Mouse (Mus musculus) neural tube, embryonic 14.5 days (tissue): ENCODE measurements around the gene Fastkd5. TPM values are rescaled to one million over a fixed set of nuclear protein-coding genes. Genes with fewer than 3 reads are reported as not detected.

Experiments used
- ATAC-seq: fragments of 200-750 bp; cut with Nextera tagmentation; 2 replicates; pipeline ENCODE4 v1.8.0; 2017; ENCODE audit warnings: low read depth, mild to moderate bottlenecking, moderate TSS enrichment, moderate library complexity
- H3K27ac ChIP-seq: fragments of 300-500 bp; sonication (generic); 2 replicates; pipeline ENCODE4 v1.5.1; 2014; ENCODE audit warnings: low read depth, mild to moderate bottlenecking, control low read depth, low read length, moderate library complexity, mixed read lengths
- H3K27me3 ChIP-seq: fragments of 300-500 bp; sonication (generic); 2 replicates; pipeline ENCODE4 v1.6.1; 2014; ENCODE audit warnings: low read length; ENCODE audit not compliant: control insufficient read depth, insufficient read depth
- H3K36me3 ChIP-seq: fragments of 300-500 bp; sonication (generic); 2 replicates; pipeline ENCODE4 v1.6.1; 2014; ENCODE audit warnings: low read length, mixed read lengths; ENCODE audit not compliant: control insufficient read depth, insufficient read depth
- H3K4me1 ChIP-seq: fragments of 300-500 bp; sonication (generic); 2 replicates; pipeline ENCODE4 v1.6.1; 2014; ENCODE audit warnings: low read length; ENCODE audit not compliant: control insufficient read depth, insufficient read depth
- H3K4me2 ChIP-seq: fragments of 300-500 bp; sonication (generic); 2 replicates; pipeline ENCODE4 v1.6.1; 2014; ENCODE audit warnings: mild to moderate bottlenecking, low read depth, low read length, control low read depth
- H3K4me3 ChIP-seq: fragments of 300-500 bp; sonication (generic); 2 replicates; pipeline ENCODE4 v1.5.1; 2014; ENCODE audit warnings: low read depth, low read length, control low read depth, mixed read lengths
- H3K9ac ChIP-seq: fragments of 300-500 bp; sonication (generic); replicated peaks from 2 replicates; pipeline ENCODE4 v1.6.1; 2014; ENCODE audit warnings: low read depth, mild to moderate bottlenecking, control low read depth, low read length, mixed read lengths
- H3K9me3 ChIP-seq: fragments of 300-500 bp; sonication (generic); 2 replicates; pipeline ENCODE4 v1.6.1; 2016; ENCODE audit warnings: low read length; ENCODE audit not compliant: control insufficient read depth
- WGBS: fragments of 180-500 bp; shearing (Covaris S2); extraction: QIAGEN DNeasy Blood & Tissue Kit; methylation state at CpG from one replicate; pipeline ENCODE4 v1.1.7; 2014; 5-methylcytosine and 5-hydroxymethylcytosine counted together
- polyA plus RNA-seq: library from polyadenylated mRNA; unstranded; fragments of >200 nt; fragmentation: Nextera tagmentation; extraction: Ambion mirVana; gene quantifications from 2 replicates; pipeline ENCODE4 v1.2.1, GENCODE M21; 2014

Fastkd5 gene
- polyA plus RNA-seq, 1 experiment from 2014 or later = 12.4 TPM

- no peak overlapping the region for H3K4me3 ChIP-seq
- no peaks in the 10 kb centered on the region for H3K9me3 ChIP-seq
- peaks cover 11% of the 10 kb centered on the region; the same call in 1 of the 2 replicates for H3K4me1 ChIP-seq
- no peak overlapping the region for H3K27ac ChIP-seq
- H3K9ac ChIP-seq = no peak overlapping the region
- no peak overlapping the region for H3K4me2 ChIP-seq
- H3K27me3 ChIP-seq = peaks cover 32% of the 10 kb centered on the region
- ATAC-seq = no peak
- no peaks in the 10 kb centered on the region; the same call in 1 of the 2 replicates for H3K36me3 ChIP-seq
- 77% methylated on average over 6 of the region's 6 CpGs for WGBS
Measured at GRCm38 (mm10) chr2:130639276-130639675, 9.4 kb upstream of the Fastkd5 start.

GRCm38 (mm10) chr2:130638101-130638611, 8.3 kb upstream of the Fastkd5 start:
- WGBS = 28% methylated on average over 16 of the region's 16 CpGs
- no peaks in the 10 kb centered on the region for H3K9me3 ChIP-seq
- no peak overlapping the region for H3K4me2 ChIP-seq

GRCm38 (mm10) chr2:130635847-130636246, 6.0 kb upstream of the Fastkd5 start:
- no peak overlapping the region for H3K4me2 ChIP-seq
- no peak for ATAC-seq
- H3K27me3 ChIP-seq = peaks cover 39% of the 10 kb centered on the region
- H3K36me3 ChIP-seq = no peaks in the 10 kb centered on the region; the same call in 1 of the 2 replicates
- no peak overlapping the region for H3K4me3 ChIP-seq
- H3K9me3 ChIP-seq = no peaks in the 10 kb centered on the region
- H3K27ac ChIP-seq = no peak overlapping the region
- peaks cover 9% of the 10 kb centered on the region; the same call in 1 of the 2 replicates for H3K4me1 ChIP-seq
- 14% methylated on average over 21 of the region's 21 CpGs for WGBS
- no peak overlapping the region for H3K9ac ChIP-seq

More at GRCm38 (mm10) chr2:130638101-130638611, 8.3 kb upstream of the Fastkd5 start:
- H3K4me1 ChIP-seq = peaks cover 11% of the 10 kb centered on the region; the same call in 1 of the 2 replicates
- no peak overlapping the region for H3K9ac ChIP-seq
- H3K36me3 ChIP-seq = no peaks in the 10 kb centered on the region; the same call in 1 of the 2 replicates
- H3K27me3 ChIP-seq = peaks cover 39% of the 10 kb centered on the region
- no peak overlapping the region for H3K27ac ChIP-seq
- H3K4me3 ChIP-seq = no peak overlapping the region
- no peak for ATAC-seq

- WGBS = 3% methylated on average over 36 of the region's 38 CpGs
- peak overlapping the region; percentile 40 for H3K4me2 ChIP-seq
- ATAC-seq = 0 out of 2 replicates have a peak, but pooled peaks have one; percentile 7
- H3K9ac ChIP-seq = peak overlapping the region; percentile 41
- H3K27me3 ChIP-seq = peaks cover 39% of the 10 kb centered on the region
- H3K36me3 ChIP-seq = no peaks in the 10 kb centered on the region; the same call in 1 of the 2 replicates
- H3K27ac ChIP-seq = no peak overlapping the region
- H3K4me3 ChIP-seq = peak overlapping the region; percentile 11
- no peaks in the 10 kb centered on the region for H3K9me3 ChIP-seq
- H3K4me1 ChIP-seq = peaks cover 9% of the 10 kb centered on the region; the same call in 1 of the 2 replicates
Measured at GRCm38 (mm10) chr2:130634739-130635411, 5.0 kb upstream of the Fastkd5 start.

GRCm38 (mm10) chr2:130634006-130634738, 4.3 kb upstream of the Fastkd5 start:
- no peak overlapping the region for H3K27ac ChIP-seq
- H3K4me2 ChIP-seq = peak overlapping the region; percentile 40
- no peaks in the 10 kb centered on the region for H3K9me3 ChIP-seq
- ATAC-seq = no peak; the same call in 1 of the 2 replicates
- no peaks in the 10 kb centered on the region; the same call in 1 of the 2 replicates for H3K36me3 ChIP-seq
- H3K9ac ChIP-seq = peak overlapping the region; percentile 41; the same call in 1 of the 2 replicates
- no peak overlapping the region for H3K4me3 ChIP-seq
- WGBS = 14% methylated on average over 14 of the region's 14 CpGs
- peaks cover 39% of the 10 kb centered on the region for H3K27me3 ChIP-seq
- H3K4me1 ChIP-seq = peaks cover 10% of the 10 kb centered on the region; the same call in 1 of the 2 replicates

- Histone ChIP-seq H3K9me3 (no peaks in the 10 kb centered on the region), H3K4me3 (no peak overlapping the region), H3K36me3 (no peaks in the 10 kb centered on the region; the same call in 1 of the 2 replicates), H3K27me3 (peaks cover 39% of the 10 kb centered on the region), H3K9ac (no peak overlapping the region), H3K4me2 (no peak overlapping the region), H3K27ac (no peak overlapping the region), H3K4me1 (peaks cover 15% of the 10 kb centered on the region; the same call in 1 of the 2 replicates)
- WGBS = 53% methylated on average over 5 of the region's 5 CpGs
- no peak for ATAC-seq
Measured at GRCm38 (mm10) chr2:130632887-130633675, 3.3 kb upstream of the Fastkd5 start.

- no peak overlapping the region for H3K27ac ChIP-seq
- 73% methylated on average over 1 of the region's 1 CpGs for WGBS
- H3K4me2 ChIP-seq = no peak overlapping the region
- no peaks in the 10 kb centered on the region for H3K9me3 ChIP-seq
- no peak overlapping the region for H3K4me3 ChIP-seq
- ATAC-seq = no peak
- H3K36me3 ChIP-seq = peaks cover 3% of the 10 kb centered on the region
- peaks cover 33% of the 10 kb centered on the region for H3K27me3 ChIP-seq
- no peak overlapping the region for H3K9ac ChIP-seq
- peaks cover 15% of the 10 kb centered on the region; the same call in 1 of the 2 replicates for H3K4me1 ChIP-seq
Measured at GRCm38 (mm10) chr2:130632416-130632815, 2.6 kb upstream of the Fastkd5 start.

- H3K9me3 ChIP-seq = no peaks in the 10 kb centered on the region
- H3K4me2 ChIP-seq = peak overlapping the region; percentile 87
- 2% methylated on average over 34 of the region's 37 CpGs for WGBS
- peak; percentile 58 for ATAC-seq
- H3K9ac ChIP-seq = peak overlapping the region; percentile 90
- H3K27ac ChIP-seq = peak overlapping the region; percentile 60
- H3K4me3 ChIP-seq = peak overlapping the region; percentile 98
- peaks cover 10% of the 10 kb centered on the region for H3K36me3 ChIP-seq
- H3K4me1 ChIP-seq = 0 out of 2 replicates have a peak, but pooled peaks cover 7% of the 10 kb centered on the region
- peaks cover 7% of the 10 kb centered on the region for H3K27me3 ChIP-seq
Measured at GRCm38 (mm10) chr2:130629080-130629838, 568 bp downstream of the Fastkd5 start.
